Mouse (Mus musculus): Measurements from ENCODE around the gene Ghrh.

GRCm38 (mm10) chr2:157393549-157393948 is 46.2 kb upstream of the Ghrh start:
- TF ChIP-seq CTCF (IDR thresholded peaks at IDR 0.05; ENCODE audit: borderline replicate concordance, insufficient read depth, low read length) (no peak), POLR2A (IDR thresholded peaks at IDR 0.05; ENCODE audit: low read depth, low read length) (no peak)
